Mouse (Mus musculus) spleen, adult 2 months (tissue): ENCODE measurements around the gene Tmsb15b1.

Experiments
- CTCF ChIP-seq: fragments of 200-500 bp; IDR thresholded peaks from 2 replicates; pipeline ENCODE4 v1.5.1; 2011; ENCODE audit warnings: mild to moderate bottlenecking, inconsistent platforms; ENCODE audit not compliant: insufficient read depth, insufficient read length, insufficient replicate concordance; ENCODE audit errors: extremely low read depth
- POLR2A ChIP-seq: fragments of 200-500 bp; IDR thresholded peaks from 2 replicates; pipeline ENCODE4 v1.6.1; 2011; ENCODE audit warnings: low read depth, low read length, inconsistent platforms

GRCm38 (mm10) chrX:136976424-136977084 is at the start of gene Tmsb15b1, which contains the start of gene Tmsb15l:
- TF ChIP-seq POLR2A (no peak), CTCF (no peak)
